Mouse (Mus musculus): ENCODE results near the gene Hist1h1a. TPM values are rescaled to one million over a fixed set of nuclear protein-coding genes. Genes with fewer than 3 reads are reported as not detected.
"Not testable (repeated sequence)": the region's sequence is repeated elsewhere in the genome, so short reads cannot be mapped to it uniquely, and the experiment has no call there.

Hist1h1a gene
- polyA plus RNA-seq (2014; fragmentation: Nextera tagmentation; extraction: Ambion mirVana) = 2.3 and 2.4 TPM in 2 replicates

DNA sequence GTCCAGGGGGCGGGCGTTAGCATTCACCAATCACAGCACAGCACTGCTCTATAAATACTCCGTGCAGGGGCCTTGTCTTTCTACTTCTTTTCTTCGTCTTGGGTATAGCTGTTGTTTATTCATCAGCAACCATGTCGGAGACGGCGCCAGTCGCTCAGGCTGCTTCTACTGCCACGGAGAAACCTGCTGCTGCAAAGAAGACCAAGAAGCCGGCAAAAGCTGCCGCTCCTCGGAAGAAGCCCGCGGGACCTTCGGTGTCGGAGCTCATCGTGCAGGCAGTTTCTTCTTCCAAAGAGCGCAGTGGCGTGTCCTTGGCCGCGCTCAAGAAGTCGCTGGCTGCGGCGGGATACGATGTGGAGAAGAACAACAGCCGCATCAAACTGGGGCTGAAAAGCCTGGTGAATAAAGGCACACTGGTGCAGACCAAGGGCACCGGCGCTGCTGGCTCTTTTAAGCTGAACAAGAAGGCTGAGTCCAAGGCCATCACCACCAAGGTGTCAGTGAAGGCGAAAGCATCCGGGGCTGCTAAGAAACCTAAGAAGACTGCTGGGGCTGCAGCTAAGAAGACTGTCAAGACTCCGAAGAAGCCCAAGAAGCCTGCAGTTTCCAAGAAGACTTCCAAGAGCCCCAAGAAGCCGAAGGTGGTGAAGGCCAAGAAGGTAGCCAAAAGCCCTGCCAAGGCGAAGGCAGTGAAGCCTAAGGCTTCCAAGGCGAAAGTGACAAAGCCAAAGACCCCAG, at the start of gene Hist1h1a:
Gene Hist1h1a (plus strand): TSS at position 81 of the 738 bp plus-strand sequence.
- H3K4me3 ChIP-seq (ENCODE audit: low read depth, low read length) = peak within 1 kb of the TSS; percentile 53

DNA sequence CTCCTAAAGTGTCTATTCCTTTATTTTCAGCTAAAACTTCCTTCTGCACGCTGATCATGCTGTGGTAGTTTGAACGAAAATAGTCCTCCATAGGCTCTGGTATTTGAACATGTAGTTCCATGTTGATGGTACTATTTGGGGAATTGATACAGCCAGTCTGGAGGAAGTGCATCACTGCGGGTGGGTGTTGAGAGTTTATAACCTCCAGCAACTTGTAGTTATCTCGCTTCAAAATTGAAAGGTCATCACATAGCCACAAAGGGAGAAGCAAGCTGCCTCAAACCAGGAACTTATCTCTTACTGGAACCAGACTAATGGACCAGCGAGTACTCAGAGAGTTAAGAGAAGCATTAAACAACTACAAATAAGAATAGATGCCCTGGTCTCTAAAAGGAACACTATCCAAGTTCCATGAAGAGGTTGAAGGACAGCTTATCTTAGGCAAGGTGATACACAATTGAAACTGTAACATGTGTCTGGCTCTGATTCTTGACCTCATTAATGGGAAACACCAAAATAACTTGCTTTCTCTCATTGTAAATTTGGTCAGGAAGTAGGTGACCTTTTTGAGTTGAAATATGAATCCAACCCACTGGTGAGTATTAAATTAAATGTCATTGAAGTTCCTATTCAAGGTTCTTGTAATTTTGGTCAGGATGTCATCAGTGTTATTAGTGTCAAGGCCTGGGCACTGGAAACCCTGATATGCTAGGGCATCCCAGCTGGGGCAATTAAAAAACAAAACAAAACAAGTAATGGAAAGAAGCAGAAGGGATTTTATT, 47.0 kb upstream of the Hist1h1a start:
- H3K36me3 ChIP-seq (ENCODE audit: control insufficient read depth, insufficient read depth, low read length) = no peaks in the 10 kb centered on the region
- H3K9me3 ChIP-seq (replicated peaks; ENCODE audit: control insufficient read depth, low read length) = no peaks in the 10 kb centered on the region
- H3K4me2 ChIP-seq (ENCODE audit: low read length) = no peak overlapping the region
- ATAC-seq (no peak), DNase-seq (ENCODE audit: low spot score) (no peak)
- H3K4me3 ChIP-seq (ENCODE audit: low read depth, low read length) = no peak overlapping the region
- H3K9ac ChIP-seq (ENCODE audit: low read length) = no peak overlapping the region
- WGBS = 86% methylated on average over 5 of the region's 5 CpGs
- no peaks in the 10 kb centered on the region for H3K27me3 ChIP-seq (replicated peaks; ENCODE audit: control insufficient read depth, insufficient read depth, low read length)
- no peaks in the 10 kb centered on the region for H3K4me1 ChIP-seq (ENCODE audit: control insufficient read depth, insufficient read depth, low read length)
- H3K27ac ChIP-seq (ENCODE audit: low read depth, low read length) = no peak overlapping the region

More for the DNA sequence above, at the start of gene Hist1h1a:
- 3% methylated on average over 34 of the region's 34 CpGs for WGBS
- DNase-seq (ENCODE audit: low spot score) (peak; percentile 97), ATAC-seq (peak; percentile 71)
- Histone ChIP-seq H3K4me2 (ENCODE audit: low read length) (peak within 1 kb of the TSS; percentile 89), H3K9me3 (replicated peaks; ENCODE audit: control insufficient read depth, low read length) (no peaks in the 10 kb centered on the region), H3K9ac (ENCODE audit: low read length) (peak within 1 kb of the TSS; percentile 76), H3K4me1 (ENCODE audit: control insufficient read depth, insufficient read depth, low read length) (peaks cover 27% of the 10 kb centered on the region), H3K36me3 (ENCODE audit: control insufficient read depth, insufficient read depth, low read length) (no peaks in the 10 kb centered on the region), H3K27ac (ENCODE audit: low read depth, low read length) (peak within 1 kb of the TSS; percentile 89), H3K27me3 (replicated peaks; ENCODE audit: control insufficient read depth, insufficient read depth, low read length) (no peaks in the 10 kb centered on the region)

DNA sequence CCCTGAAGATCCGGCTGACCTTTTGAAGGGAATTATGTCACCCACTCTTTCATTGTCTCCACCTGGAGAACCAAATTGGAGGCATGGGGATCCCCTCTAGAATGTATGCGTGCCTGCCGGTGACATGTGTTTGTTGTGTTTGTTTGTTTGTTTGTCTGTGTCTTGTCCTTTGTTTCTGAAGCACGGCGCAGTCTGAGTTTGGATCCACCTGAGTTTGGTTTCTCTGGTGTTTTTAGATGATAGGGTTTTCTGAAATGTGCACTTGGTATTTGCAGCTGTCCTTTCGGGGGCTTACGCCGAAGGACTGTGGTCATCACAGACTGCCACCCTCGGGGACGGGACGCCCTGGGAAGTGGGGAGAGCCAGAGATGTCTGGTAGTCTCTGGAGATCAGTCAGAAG, 46.3 kb upstream of the Hist1h1a start:
- no peak for DNase-seq (ENCODE audit: low spot score)
- ATAC-seq = no peak
- no peak overlapping the region for H3K4me2 ChIP-seq (ENCODE audit: low read length)
- no peaks in the 10 kb centered on the region for H3K36me3 ChIP-seq (ENCODE audit: control insufficient read depth, insufficient read depth, low read length)
- no peak overlapping the region for H3K9ac ChIP-seq (ENCODE audit: low read length)
- no peak overlapping the region for H3K4me3 ChIP-seq (ENCODE audit: low read depth, low read length)
- H3K9me3 ChIP-seq (replicated peaks; ENCODE audit: control insufficient read depth, low read length) = no peaks in the 10 kb centered on the region
- H3K27ac ChIP-seq (ENCODE audit: low read depth, low read length) = no peak overlapping the region
- WGBS = 61% methylated on average over 11 of the region's 11 CpGs
- H3K27me3 ChIP-seq (replicated peaks; ENCODE audit: control insufficient read depth, insufficient read depth, low read length) = no peaks in the 10 kb centered on the region
- no peaks in the 10 kb centered on the region for H3K4me1 ChIP-seq (ENCODE audit: control insufficient read depth, insufficient read depth, low read length)

DNA sequence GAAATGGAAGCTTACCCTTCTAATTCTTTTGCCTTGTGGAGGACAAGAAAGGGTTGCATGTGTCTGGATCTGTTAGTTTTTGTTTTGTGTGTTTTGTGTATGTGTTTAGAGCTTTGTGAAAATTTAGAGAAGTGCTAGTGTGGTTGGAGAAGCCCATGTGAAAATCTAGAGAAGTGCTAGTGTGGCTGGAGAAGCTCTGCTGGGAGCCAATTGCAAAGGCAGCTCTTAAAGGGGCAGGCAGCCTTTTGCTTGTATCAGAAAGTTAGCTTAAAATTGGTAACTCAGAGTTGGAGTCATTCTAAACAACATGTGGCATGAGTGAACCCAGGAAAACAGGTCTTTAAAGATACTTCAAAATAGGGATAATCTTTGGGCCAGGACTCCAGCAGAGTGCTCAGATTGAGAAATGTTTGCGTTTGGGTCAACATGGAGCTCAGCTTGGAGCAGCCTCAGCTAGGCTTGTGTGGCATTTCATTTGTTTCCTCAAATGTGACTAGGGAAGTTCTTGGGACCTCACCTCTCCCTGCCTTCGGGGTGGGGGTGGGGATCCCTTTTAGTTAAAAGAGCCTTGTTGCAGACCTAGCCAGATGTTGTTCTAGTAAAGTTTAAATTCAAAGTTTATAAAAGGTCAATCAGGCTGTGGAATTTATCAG, 45.7 kb upstream of the Hist1h1a start:
- 16% methylated on average over 2 of the region's 2 CpGs for WGBS
- H3K4me1 ChIP-seq (ENCODE audit: control insufficient read depth, insufficient read depth, low read length); DNase-seq (ENCODE audit: low spot score): not testable (repeated sequence)

DNA sequence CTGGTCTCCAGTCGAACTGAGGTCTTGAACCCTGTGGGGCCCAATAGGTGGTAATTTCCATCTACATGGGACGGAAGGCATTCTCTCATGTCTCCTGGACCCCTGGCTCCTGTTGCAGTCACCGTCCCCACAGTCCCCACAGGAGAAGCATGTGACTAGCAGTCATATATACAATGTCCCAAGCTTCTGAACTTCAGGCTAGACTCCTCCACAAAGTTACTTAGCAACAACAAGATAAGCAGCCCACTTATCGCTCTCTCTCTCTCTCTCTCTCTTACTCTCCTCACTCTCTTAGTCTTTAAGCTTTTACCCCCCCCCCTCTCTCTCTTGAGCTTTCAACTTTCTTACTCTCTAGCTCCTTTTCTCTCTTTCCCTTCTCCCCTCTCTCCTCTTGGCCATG, 39.2 kb upstream of the Hist1h1a start:
- Histone ChIP-seq H3K36me3 (ENCODE audit: control insufficient read depth, insufficient read depth, low read length) (no peaks in the 10 kb centered on the region), H3K9ac (ENCODE audit: low read length) (no peak overlapping the region), H3K9me3 (replicated peaks; ENCODE audit: control insufficient read depth, low read length) (no peaks in the 10 kb centered on the region), H3K27me3 (replicated peaks; ENCODE audit: control insufficient read depth, insufficient read depth, low read length) (no peaks in the 10 kb centered on the region), H3K4me2 (ENCODE audit: low read length) (no peak overlapping the region), H3K27ac (ENCODE audit: low read depth, low read length) (no peak overlapping the region), H3K4me1 (ENCODE audit: control insufficient read depth, insufficient read depth, low read length) (no peaks in the 10 kb centered on the region), H3K4me3 (ENCODE audit: low read depth, low read length) (no peak overlapping the region)
- 92% methylated on average over 4 of the region's 4 CpGs for WGBS
- DNase-seq (ENCODE audit: low spot score) (no peak), ATAC-seq (no peak)

More for the DNA sequence above, 45.7 kb upstream of the Hist1h1a start:
- not testable (repeated sequence) for H3K27ac ChIP-seq (ENCODE audit: low read depth, low read length); H3K4me3 ChIP-seq (ENCODE audit: low read depth, low read length); H3K9ac ChIP-seq (ENCODE audit: low read length); H3K9me3 ChIP-seq (replicated peaks; ENCODE audit: control insufficient read depth, low read length); H3K4me2 ChIP-seq (ENCODE audit: low read length); ATAC-seq; H3K36me3 ChIP-seq (ENCODE audit: control insufficient read depth, insufficient read depth, low read length); H3K27me3 ChIP-seq (replicated peaks; ENCODE audit: control insufficient read depth, insufficient read depth, low read length)

DNA sequence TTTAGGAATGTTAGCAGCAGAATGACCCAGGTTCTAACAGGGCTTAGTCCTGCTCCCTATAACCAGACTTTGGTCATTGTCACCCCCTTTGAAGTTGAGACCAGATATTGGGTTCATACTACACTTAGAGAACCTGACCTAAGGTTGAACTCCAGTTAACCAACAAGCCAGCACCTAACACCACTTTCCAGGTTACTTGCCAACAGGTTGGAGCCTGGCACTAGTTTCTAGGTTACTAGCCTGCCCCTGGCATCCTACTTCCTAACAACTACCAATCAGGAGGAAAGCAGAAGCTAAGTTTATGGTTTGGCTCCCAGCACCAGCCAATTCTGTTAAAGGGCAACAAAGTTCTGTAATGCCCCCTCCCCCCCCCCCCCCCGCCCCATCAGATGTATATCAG, 38.3 kb upstream of the Hist1h1a start:
- H3K27me3 ChIP-seq (replicated peaks; ENCODE audit: control insufficient read depth, insufficient read depth, low read length) = no peaks in the 10 kb centered on the region
- H3K4me1 ChIP-seq (ENCODE audit: control insufficient read depth, insufficient read depth, low read length) = no peaks in the 10 kb centered on the region
- no peaks in the 10 kb centered on the region for H3K36me3 ChIP-seq (ENCODE audit: control insufficient read depth, insufficient read depth, low read length)
- 20% methylated on average over 1 of the region's 1 CpGs for WGBS
- DNase-seq (ENCODE audit: low spot score) (no peak), ATAC-seq (no peak)
- no peak overlapping the region for H3K4me2 ChIP-seq (ENCODE audit: low read length)
- H3K9me3 ChIP-seq (replicated peaks; ENCODE audit: control insufficient read depth, low read length) = no peaks in the 10 kb centered on the region
- no peak overlapping the region for H3K4me3 ChIP-seq (ENCODE audit: low read depth, low read length)
- no peak overlapping the region for H3K27ac ChIP-seq (ENCODE audit: low read depth, low read length)
- no peak overlapping the region for H3K9ac ChIP-seq (ENCODE audit: low read length)

DNA sequence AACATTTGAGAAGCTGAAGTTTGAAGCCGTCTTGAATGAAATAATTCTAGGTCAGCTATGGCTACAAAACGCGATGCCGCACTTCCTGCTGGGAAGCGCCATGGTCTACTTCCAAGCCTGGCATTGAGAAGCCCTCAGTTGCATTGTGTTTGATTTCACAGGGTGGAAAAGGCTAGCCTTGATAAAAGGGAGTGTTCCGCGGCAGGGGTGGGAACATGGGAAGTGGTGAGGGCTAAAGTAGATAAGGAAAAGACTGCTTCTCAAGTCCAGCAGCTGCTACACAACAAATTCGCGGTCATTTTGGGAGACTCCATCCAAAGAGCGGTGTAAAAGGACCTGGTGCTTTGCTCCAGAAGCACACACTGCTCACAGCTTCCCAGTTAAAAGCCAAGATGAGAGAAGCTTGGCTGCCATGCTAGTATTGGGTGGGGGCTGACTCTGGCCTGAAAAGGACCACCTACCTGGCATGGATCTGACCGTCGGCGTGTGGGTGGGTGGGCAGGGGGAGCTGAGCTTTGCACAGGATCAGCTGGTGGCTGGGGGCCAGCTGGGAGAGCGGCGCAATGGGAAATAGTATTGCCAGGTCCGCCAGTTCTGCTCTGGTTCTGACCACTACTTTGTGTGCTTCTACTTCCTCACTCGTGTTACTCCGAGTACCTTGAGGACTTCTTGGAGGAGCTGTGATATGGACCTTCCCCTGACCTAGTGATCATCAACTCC, 34.8 kb upstream of the Hist1h1a start:
- no peaks in the 10 kb centered on the region for H3K9me3 ChIP-seq (replicated peaks; ENCODE audit: control insufficient read depth, low read length)
- no peaks in the 10 kb centered on the region for H3K4me1 ChIP-seq (ENCODE audit: control insufficient read depth, insufficient read depth, low read length)
- no peak overlapping the region for H3K9ac ChIP-seq (ENCODE audit: low read length)
- H3K4me3 ChIP-seq (ENCODE audit: low read depth, low read length) = no peak overlapping the region
- ATAC-seq = no peak
- no peaks in the 10 kb centered on the region for H3K27me3 ChIP-seq (replicated peaks; ENCODE audit: control insufficient read depth, insufficient read depth, low read length)
- DNase-seq (ENCODE audit: low spot score) = no peak
- no peak overlapping the region for H3K4me2 ChIP-seq (ENCODE audit: low read length)
- 90% methylated on average over 18 of the region's 18 CpGs for whole genome bisulfite sequencing
- no peaks in the 10 kb centered on the region for H3K36me3 ChIP-seq (ENCODE audit: control insufficient read depth, insufficient read depth, low read length)
- no peak overlapping the region; the same call in 1 of the 2 replicates for H3K27ac ChIP-seq (ENCODE audit: low read depth, low read length)

DNA sequence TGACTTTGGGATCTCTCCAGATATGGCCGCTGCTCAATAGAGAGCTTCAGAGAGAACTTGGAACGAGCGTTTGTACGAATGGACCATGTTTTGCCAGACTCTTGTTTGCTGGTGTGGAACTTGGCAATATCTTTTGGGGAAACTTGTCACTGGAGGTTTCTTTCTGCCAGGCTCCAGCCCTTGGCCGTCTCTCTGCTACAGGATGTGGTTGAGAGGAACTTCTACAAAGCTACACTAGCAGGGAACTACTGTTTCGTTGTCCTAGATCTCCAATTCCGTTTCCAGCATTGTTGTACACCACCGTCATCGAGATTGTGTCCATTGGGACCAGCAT, 34.3 kb upstream of the Hist1h1a start:
- Histone ChIP-seq H3K4me2 (ENCODE audit: low read length) (no peak overlapping the region), H3K27me3 (replicated peaks; ENCODE audit: control insufficient read depth, insufficient read depth, low read length) (no peaks in the 10 kb centered on the region), H3K9me3 (replicated peaks; ENCODE audit: control insufficient read depth, low read length) (no peaks in the 10 kb centered on the region), H3K4me1 (ENCODE audit: control insufficient read depth, insufficient read depth, low read length) (no peaks in the 10 kb centered on the region), H3K27ac (ENCODE audit: low read depth, low read length) (no peak overlapping the region; the same call in 1 of the 2 replicates), H3K36me3 (ENCODE audit: control insufficient read depth, insufficient read depth, low read length) (no peaks in the 10 kb centered on the region), H3K9ac (ENCODE audit: low read length) (no peak overlapping the region), H3K4me3 (ENCODE audit: low read depth, low read length) (no peak overlapping the region)
- no peak for ATAC-seq
- 96% methylated on average over 9 of the region's 9 CpGs for WGBS
- no peak for DNase-seq (ENCODE audit: low spot score)
